Mouse (Mus musculus) heart, embryonic 15.5 days (tissue): ENCODE results near the gene Phyhipl. TPM values are rescaled to one million over a fixed set of nuclear protein-coding genes. Genes with fewer than 3 reads are reported as not detected.

Experiments
- ATAC-seq: fragments of 200-750 bp; cut with Nextera tagmentation; replicated peaks from 2 replicates; pipeline ENCODE4 v1.8.0; 2017; ENCODE audit warnings: low read depth, moderate TSS enrichment; ENCODE audit not compliant: insufficient number of reproducible peaks, insufficient read depth, low FRiP score
- H3K27ac ChIP-seq: fragments of 300-500 bp; sonication (generic); 2 replicates; pipeline ENCODE4 v1.5.1; 2015; ENCODE audit warnings: mild to moderate bottlenecking, inconsistent platforms
- H3K27me3 ChIP-seq: fragments of 300-500 bp; sonication (generic); 2 replicates; pipeline ENCODE4 v1.6.1; 2015; ENCODE audit warnings: inconsistent platforms
- H3K36me3 ChIP-seq: fragments of 300-500 bp; sonication (generic); 2 replicates; pipeline ENCODE4 v1.6.1; 2015; ENCODE audit warnings: mild to moderate bottlenecking, inconsistent platforms
- H3K4me1 ChIP-seq: fragments of 300-500 bp; sonication (generic); replicated peaks from 2 replicates; pipeline ENCODE4 v1.6.1; 2015; ENCODE audit warnings: inconsistent platforms
- H3K4me2 ChIP-seq: fragments of 300-500 bp; sonication (generic); 2 replicates; pipeline ENCODE4 v1.6.1; 2015; ENCODE audit warnings: inconsistent platforms, mild to moderate bottlenecking, moderate library complexity
- H3K4me3 ChIP-seq: fragments of 300-500 bp; sonication (generic); 2 replicates; pipeline ENCODE4 v1.5.1; 2015; ENCODE audit warnings: mild to moderate bottlenecking, inconsistent platforms
- H3K9ac ChIP-seq: fragments of 300-500 bp; sonication (generic); 2 replicates; pipeline ENCODE4 v1.6.1; 2015; ENCODE audit warnings: mild to moderate bottlenecking, inconsistent platforms
- H3K9me3 ChIP-seq: fragments of 300-500 bp; sonication (generic); replicated peaks from 2 replicates; pipeline ENCODE4 v1.6.1; 2016; ENCODE audit warnings: inconsistent platforms
- WGBS: fragments of 180-500 bp; shearing (Covaris S2); methylation state at CpG from one replicate; pipeline ENCODE4 v1.1.7; 2015; ENCODE audit warnings: mixed read lengths; 5-methylcytosine and 5-hydroxymethylcytosine counted together
- polyA plus RNA-seq: library from polyadenylated mRNA; unstranded; fragments of >200 nt; fragmentation: Nextera tagmentation; extraction: Ambion mirVana; gene quantifications from 2 replicates; pipeline ENCODE4 v1.2.1, GENCODE M21; 2015

Phyhipl gene
- polyA plus RNA-seq, 1 experiment from 2014 or later = 1.4 TPM

DNA sequence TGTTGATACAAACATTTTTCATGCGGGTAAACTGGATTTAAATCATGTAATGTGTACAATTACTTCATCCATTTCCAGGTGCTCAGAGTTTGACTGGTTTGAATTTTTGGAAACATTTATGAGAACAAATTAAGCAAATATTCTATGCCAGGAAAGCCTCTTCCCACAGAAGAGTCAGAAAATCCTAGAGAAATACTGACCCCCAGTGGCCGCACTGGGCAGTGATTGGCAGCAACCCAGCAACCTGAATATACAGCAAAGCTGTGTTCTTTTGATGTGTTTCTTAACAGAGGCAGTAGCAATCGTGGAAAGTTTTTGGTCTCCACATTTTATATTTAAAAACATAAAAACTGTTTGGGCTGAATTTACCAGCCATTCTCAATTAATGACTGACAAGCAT is 92.1 kb downstream of the Phyhipl start:
- WGBS = 19% methylated on average over 3 of the region's 3 CpGs
- no peaks in the 10 kb centered on the region for H3K4me1 ChIP-seq
- H3K27ac ChIP-seq = no peak overlapping the region
- ATAC-seq = no peak
- no peaks in the 10 kb centered on the region for H3K27me3 ChIP-seq
- H3K9ac ChIP-seq = no peak overlapping the region
- H3K4me2 ChIP-seq = no peak overlapping the region
- no peak overlapping the region for H3K4me3 ChIP-seq
- no peaks in the 10 kb centered on the region for H3K36me3 ChIP-seq
- H3K9me3 ChIP-seq = no peaks in the 10 kb centered on the region

DNA sequence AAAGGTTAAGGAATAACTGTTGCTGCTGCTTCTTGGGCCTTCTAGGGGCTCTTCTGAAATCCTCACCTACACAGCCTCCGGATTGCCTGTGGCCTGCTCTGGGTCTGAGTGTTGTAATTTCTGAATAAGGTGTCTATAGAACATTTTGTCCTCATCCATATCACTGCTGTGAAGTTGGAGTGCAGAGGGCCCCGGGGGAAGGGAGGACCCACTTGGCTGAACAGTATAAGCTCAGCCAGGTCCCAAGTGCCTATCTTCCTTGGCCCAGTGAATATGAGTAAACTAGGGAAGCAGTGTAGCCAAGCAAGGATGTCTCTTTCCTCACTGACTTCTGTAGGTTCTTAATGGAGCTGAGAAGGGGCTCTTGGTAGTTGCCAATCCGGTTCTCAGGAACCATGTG is 103.2 kb downstream of the Phyhipl start:
- no peak overlapping the region for H3K27ac ChIP-seq
- H3K9ac ChIP-seq = no peak overlapping the region
- no peaks in the 10 kb centered on the region for H3K27me3 ChIP-seq
- ATAC-seq = no peak
- no peak overlapping the region for H3K4me3 ChIP-seq
- H3K4me1 ChIP-seq = no peaks in the 10 kb centered on the region
- H3K9me3 ChIP-seq = no peaks in the 10 kb centered on the region
- 87% methylated on average over 3 of the region's 3 CpGs for WGBS
- H3K36me3 ChIP-seq = no peaks in the 10 kb centered on the region; the same call in 1 of the 2 replicates
- H3K4me2 ChIP-seq = no peak overlapping the region

DNA sequence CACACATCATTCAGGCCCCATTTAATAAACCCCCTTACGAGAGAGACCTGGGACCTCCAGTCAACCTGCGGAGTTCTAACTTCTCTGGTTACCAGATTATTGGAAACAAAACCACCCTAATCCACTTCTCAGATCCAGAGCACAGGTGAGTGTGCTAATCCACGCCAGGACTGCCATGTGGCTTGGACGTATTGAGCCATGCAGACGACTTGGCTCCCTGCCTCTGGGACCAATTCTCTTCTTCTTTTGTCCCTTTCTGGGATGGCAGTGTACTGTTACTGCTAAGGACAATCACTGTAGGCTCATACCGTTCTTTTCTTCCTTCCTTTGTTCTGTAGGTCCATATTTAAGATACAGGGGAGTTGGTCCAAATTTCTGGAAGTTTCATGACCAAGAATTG is 112.9 kb downstream of the Phyhipl start:
- 77% methylated on average over 6 of the region's 6 CpGs for WGBS
- H3K9ac ChIP-seq = no peak overlapping the region
- H3K4me1 ChIP-seq = 0 out of 2 replicates have a peak, but pooled peaks cover 3% of the 10 kb centered on the region

DNA sequence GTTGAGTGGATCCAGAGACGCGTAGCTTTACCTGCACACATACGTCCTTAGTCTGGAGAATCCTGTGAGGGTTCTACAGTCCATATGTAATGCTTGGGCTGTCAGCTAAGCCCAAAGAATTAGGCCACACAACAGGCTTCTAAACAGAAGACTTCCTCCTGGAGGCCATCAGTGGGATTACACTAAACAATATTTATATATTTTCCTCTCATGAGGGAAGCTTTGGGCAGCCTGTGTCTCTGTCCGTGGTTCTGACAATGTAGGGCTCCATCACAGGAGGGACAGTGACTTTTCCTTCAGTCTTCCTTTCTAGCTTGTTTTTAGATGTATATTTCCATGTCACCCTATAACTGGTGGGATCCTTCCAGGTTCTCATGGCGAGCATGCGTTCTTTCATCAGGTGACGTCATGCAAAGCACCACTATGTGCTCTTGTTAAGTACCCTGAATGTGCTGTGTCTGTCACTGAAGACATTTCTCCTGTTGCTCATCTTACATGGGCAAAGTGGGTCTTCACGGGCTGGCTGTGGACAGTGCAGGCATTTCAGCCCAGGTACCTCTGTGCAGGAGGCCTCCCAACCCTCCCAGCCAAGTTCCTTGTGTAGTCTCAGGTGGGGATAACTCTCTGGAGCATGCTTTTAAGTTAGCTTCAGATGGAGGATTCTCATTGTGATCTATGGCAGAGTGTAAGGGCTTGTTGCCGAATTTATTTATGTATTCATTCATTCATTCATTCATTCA is 115.1 kb downstream of the Phyhipl start:
- H3K27me3 ChIP-seq = no peaks in the 10 kb centered on the region
- no peak overlapping the region for H3K4me2 ChIP-seq
- H3K9ac ChIP-seq = no peak overlapping the region
- H3K36me3 ChIP-seq = no peaks in the 10 kb centered on the region
- no peak overlapping the region for H3K4me3 ChIP-seq
- H3K27ac ChIP-seq = no peak overlapping the region
- ATAC-seq = no peak
- 0 out of 2 replicates have a peak, but pooled peaks cover 3% of the 10 kb centered on the region for H3K4me1 ChIP-seq
- H3K9me3 ChIP-seq = no peaks in the 10 kb centered on the region
- WGBS = 77% methylated on average over 9 of the region's 9 CpGs

More for the DNA sequence above, 112.9 kb downstream of the Phyhipl start:
- Histone ChIP-seq H3K4me2 (no peak overlapping the region), H3K27me3 (no peaks in the 10 kb centered on the region), H3K9me3 (no peaks in the 10 kb centered on the region), H3K4me3 (no peak overlapping the region), H3K27ac (no peak overlapping the region), H3K36me3 (no peaks in the 10 kb centered on the region)
- no peak for ATAC-seq

DNA sequence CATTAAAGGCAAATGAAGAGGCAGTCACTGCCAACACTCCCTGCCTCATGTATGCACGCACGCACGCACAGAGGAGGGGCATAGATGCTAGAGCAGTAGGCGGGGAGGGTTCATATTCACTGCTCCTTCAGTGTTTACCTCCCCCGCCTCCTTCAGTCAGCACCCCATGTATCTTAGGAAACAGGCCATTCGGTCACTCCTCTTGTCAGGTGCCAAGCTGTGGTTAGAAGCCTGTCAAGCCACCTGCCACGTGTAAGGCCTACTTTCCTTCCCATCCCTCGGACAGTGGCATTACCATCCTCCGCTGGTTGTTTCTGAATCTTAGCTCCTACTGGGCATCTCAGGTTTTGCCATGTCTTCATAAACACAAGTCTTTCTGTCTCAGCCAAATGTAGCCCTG is 116.5 kb downstream of the Phyhipl start:
- Histone ChIP-seq H3K4me2 (no peak overlapping the region), H3K4me3 (no peak overlapping the region), H3K9ac (no peak overlapping the region), H3K9me3 (no peaks in the 10 kb centered on the region), H3K27me3 (no peaks in the 10 kb centered on the region), H3K4me1 (0 out of 2 replicates have a peak, but pooled peaks cover 3% of the 10 kb centered on the region), H3K36me3 (no peaks in the 10 kb centered on the region), H3K27ac (no peak overlapping the region)
- 90% methylated on average over 9 of the region's 9 CpGs for whole genome bisulfite sequencing
- no peak for ATAC-seq

DNA sequence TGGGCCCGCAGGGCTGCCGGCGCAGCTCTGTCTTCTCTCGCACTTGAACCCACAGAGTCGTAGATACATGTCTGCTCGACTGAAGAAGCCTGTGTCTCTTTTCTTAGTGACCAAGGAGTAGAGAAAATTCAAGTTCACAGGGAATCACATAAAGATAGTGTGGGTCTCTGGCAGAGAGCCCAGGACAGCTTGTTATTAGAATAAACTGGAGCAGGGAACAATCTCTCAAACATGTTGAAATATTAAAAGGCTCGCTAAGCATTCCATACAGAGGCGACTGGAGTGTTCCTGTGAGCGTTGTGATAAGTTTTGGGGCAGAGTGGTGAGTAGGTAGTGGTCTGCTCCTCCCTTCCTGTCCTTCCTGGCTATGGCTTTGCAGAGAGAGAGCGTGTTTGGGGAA is 118.1 kb downstream of the Phyhipl start:
- no peak overlapping the region for H3K4me2 ChIP-seq
- peak overlapping the region; percentile 12; the same call in 1 of the 2 replicates for H3K27ac ChIP-seq
- no peak for ATAC-seq
- 0 out of 2 replicates have a peak, but pooled peaks cover 3% of the 10 kb centered on the region for H3K4me1 ChIP-seq
- no peak overlapping the region for H3K9ac ChIP-seq
- 71% methylated on average over 10 of the region's 10 CpGs for WGBS
- no peaks in the 10 kb centered on the region for H3K9me3 ChIP-seq
- H3K36me3 ChIP-seq = no peaks in the 10 kb centered on the region
- H3K27me3 ChIP-seq = no peaks in the 10 kb centered on the region
- no peak overlapping the region for H3K4me3 ChIP-seq

DNA sequence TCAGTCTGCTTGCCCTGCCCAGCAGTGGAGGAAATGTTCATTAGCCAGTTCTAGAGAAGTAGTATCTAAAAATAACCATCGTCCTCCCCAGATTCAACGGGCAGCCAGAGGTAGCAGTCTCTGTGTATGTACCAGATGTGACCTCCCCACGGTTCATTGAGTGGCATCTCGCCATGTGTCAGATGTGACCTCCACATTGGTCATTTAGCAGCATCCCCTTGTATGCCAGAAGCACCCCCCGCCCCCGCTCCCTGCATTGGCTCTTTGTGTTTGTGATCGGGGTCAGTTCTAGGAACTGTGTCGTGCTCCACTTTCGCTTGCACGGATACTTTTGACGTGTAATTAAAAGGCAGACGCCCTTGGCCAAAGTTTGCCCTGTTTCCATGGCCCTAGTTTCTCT is 120.4 kb downstream of the Phyhipl start:
- Histone ChIP-seq H3K4me2 (no peak overlapping the region), H3K36me3 (no peaks in the 10 kb centered on the region), H3K4me1 (0 out of 2 replicates have a peak, but pooled peaks cover 3% of the 10 kb centered on the region), H3K27me3 (no peaks in the 10 kb centered on the region), H3K9ac (no peak overlapping the region), H3K4me3 (no peak overlapping the region), H3K9me3 (no peaks in the 10 kb centered on the region), H3K27ac (no peak overlapping the region)
- ATAC-seq = no peak
- WGBS = 79% methylated on average over 12 of the region's 12 CpGs

DNA sequence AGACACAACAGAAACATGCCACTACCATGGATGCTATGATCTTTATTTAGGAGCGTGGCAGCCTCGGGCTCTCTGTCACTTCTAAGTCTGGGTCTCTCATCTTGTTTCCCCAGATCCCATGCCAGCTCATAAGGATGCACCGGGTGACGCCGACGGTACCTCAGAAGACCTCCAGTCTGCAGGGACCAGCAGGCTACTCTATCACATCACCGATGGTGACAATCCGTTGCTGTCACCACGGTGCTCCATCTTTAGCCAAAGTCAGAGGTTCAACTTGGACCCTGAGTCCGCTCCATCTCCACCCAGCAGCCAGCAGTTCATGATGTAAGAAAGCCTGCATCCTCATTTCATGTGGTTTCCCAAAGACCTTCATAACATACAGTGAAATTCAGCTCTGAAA is 121.2 kb downstream of the Phyhipl start:
- no peaks in the 10 kb centered on the region for H3K27me3 ChIP-seq
- no peaks in the 10 kb centered on the region for H3K9me3 ChIP-seq
- H3K36me3 ChIP-seq = no peaks in the 10 kb centered on the region
- H3K4me1 ChIP-seq = 0 out of 2 replicates have a peak, but pooled peaks cover 3% of the 10 kb centered on the region
- no peak overlapping the region for H3K4me3 ChIP-seq
- no peak overlapping the region for H3K9ac ChIP-seq
- 89% methylated on average over 10 of the region's 10 CpGs for WGBS
- H3K4me2 ChIP-seq = no peak overlapping the region
- H3K27ac ChIP-seq = no peak overlapping the region
- no peak for ATAC-seq

DNA sequence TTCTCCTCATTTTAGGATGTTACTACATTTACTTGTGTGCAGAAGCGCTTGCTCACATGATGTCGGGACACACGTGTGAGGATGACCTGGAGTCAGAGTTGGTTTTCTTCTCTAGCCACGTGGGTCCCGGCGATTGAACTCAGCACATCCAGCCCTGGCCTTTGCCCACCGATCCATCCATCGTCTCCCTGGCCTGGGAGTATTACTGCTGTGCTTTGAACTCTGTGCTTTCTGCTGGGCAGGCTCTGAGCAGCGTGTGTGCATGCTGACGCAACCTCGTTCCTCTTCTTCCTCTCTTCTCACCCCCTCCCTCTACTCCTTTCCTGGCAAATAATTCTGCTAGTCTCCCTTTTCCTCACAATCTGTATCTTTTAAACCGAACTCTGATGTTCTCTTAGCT is 121.8 kb downstream of the Phyhipl start:
- Histone ChIP-seq H3K4me2 (no peak overlapping the region), H3K9ac (no peak overlapping the region), H3K4me3 (no peak overlapping the region), H3K27me3 (no peaks in the 10 kb centered on the region), H3K27ac (no peak overlapping the region), H3K4me1 (0 out of 2 replicates have a peak, but pooled peaks cover 3% of the 10 kb centered on the region), H3K9me3 (no peaks in the 10 kb centered on the region), H3K36me3 (no peaks in the 10 kb centered on the region)
- no peak for ATAC-seq
- 84% methylated on average over 12 of the region's 12 CpGs for WGBS

DNA sequence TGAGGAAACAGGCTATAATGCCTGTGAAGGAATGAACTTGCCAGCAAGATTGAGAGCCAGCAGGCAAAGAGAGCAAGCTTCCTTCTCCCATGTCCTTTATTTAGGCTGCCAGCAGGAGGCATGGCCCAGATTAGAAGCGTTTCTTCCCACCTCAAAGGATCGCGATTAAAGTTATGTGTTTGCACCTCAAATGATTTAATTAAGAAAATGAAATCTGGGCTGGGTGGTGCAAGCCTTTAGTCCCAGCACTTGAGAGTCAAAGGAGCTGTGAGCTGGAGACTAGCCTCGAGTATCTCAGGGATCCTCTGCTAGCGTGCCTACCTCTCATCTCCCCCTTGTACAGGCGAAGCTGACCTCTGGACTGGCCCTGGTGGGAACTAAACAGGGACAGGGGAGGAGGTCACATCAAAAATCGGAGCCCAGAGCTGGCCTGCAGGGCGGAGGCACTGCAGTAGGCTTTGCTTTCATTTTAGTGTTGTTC is 122.4 kb downstream of the Phyhipl start:
- Histone ChIP-seq H3K27ac (no peak overlapping the region), H3K9me3 (no peaks in the 10 kb centered on the region), H3K9ac (no peak overlapping the region), H3K36me3 (no peaks in the 10 kb centered on the region), H3K4me2 (no peak overlapping the region), H3K4me1 (0 out of 2 replicates have a peak, but pooled peaks cover 3% of the 10 kb centered on the region), H3K4me3 (no peak overlapping the region), H3K27me3 (no peaks in the 10 kb centered on the region)
- no peak for ATAC-seq
- WGBS = 74% methylated on average over 8 of the region's 8 CpGs

DNA sequence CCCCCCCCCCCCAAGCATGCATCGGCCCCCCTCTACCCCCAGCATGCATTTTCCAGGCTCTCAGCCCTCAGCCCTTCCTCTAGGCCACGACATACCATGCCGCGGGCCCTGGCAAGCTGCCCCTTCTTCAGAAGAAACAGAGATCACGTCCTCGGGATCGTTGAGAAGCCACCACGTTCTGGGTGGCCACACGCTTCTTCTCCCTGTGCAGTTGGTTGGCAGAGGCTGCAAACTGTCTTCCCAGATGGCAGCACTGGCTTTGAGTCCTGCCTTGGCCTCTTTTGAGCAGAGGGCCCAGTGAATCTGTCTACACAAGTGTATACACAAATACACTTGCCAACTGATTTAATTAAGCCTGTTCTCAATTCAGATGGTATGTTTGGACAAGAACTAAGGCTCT is 123.5 kb downstream of the Phyhipl start:
- 81% methylated on average over 9 of the region's 9 CpGs for WGBS

More for the DNA sequence above, 123.5 kb downstream of the Phyhipl start:
- H3K4me1 ChIP-seq = no peaks in the 10 kb centered on the region
- no peaks in the 10 kb centered on the region for H3K27me3 ChIP-seq
- H3K4me2 ChIP-seq = no peak overlapping the region
- no peak for ATAC-seq
- H3K9me3 ChIP-seq = no peaks in the 10 kb centered on the region
- no peaks in the 10 kb centered on the region for H3K36me3 ChIP-seq
- no peak overlapping the region for H3K4me3 ChIP-seq
- no peak overlapping the region for H3K9ac ChIP-seq
- H3K27ac ChIP-seq = no peak overlapping the region
